Mouse (Mus musculus): ENCODE results near the gene Olfr1406. TPM values are rescaled to one million over a fixed set of nuclear protein-coding genes. Genes with fewer than 3 reads are reported as not detected.
"Not testable (repeated sequence)": the region's sequence is repeated elsewhere in the genome, so short reads cannot be mapped to it uniquely, and the experiment has no call there.

Gene Olfr1406
- not detected in 2 replicates for polyA plus RNA-seq (2015; fragmentation: Nextera tagmentation; extraction: Ambion mirVana)

DNA sequence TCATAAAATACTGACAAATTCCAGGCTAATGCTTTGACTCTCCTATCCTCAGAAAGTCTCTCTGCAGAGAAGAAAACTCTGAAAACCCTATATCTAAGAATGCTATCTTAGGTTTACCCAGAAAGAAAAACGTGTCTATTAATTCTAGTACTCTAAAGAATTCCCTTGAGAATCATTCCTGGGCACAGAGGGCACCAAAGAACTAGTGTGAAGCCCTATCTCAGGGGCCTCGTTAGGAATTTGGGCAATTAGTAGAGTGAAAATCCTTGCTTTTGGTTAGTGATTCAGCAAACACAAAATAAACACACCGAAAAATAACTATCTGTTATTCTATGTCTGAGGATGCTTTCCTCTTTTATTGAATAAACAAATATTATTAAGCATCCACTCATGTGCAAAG, at the start of gene Olfr1406:
TSS of gene Olfr1406 (minus strand) at position 101 of the 400 bp plus-strand sequence.
- no peak within 1 kb of the TSS for H3K9ac ChIP-seq
- 56% methylated on average over 3 of the region's 3 CpGs for WGBS
- no peak within 1 kb of the TSS for H3K4me3 ChIP-seq (replicated peaks)

DNA sequence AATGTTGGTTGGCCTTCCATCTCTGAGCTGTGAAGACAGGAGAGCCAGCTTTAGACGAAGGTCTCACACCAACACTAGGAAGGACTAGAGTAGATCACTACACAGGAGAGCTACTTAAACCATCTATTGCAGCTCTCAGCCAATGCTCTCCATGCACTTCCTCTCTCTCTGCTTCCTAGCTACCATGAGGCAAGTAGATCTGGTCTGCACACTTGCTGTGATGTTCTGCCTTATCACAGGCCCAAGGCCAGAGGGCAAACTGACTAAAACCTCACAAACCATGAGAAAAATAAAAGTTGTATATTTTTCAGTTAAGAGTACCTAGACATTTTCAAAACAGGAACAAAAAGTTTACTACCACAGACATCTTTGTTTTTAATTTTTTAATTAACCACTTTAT, 46.6 kb upstream of the Olfr1406 start:
- H3K4me2 ChIP-seq; H3K9ac ChIP-seq; H3K4me3 ChIP-seq (replicated peaks); ATAC-seq (ENCODE audit: insufficient read depth, low FRiP score, low read depth); H3K36me3 ChIP-seq; H3K27ac ChIP-seq; H3K4me1 ChIP-seq; H3K27me3 ChIP-seq (replicated peaks); H3K9me3 ChIP-seq: not testable (repeated sequence)
- 72% methylated on average over 1 of the region's 1 CpGs for WGBS

More for the DNA sequence above, at the start of gene Olfr1406:
- H3K27me3 ChIP-seq (replicated peaks) = no peaks in the 10 kb centered on the region
- H3K4me1 ChIP-seq = no peaks in the 10 kb centered on the region
- H3K4me2 ChIP-seq = no peak within 1 kb of the TSS
- no peak within 1 kb of the TSS for H3K27ac ChIP-seq
- no peaks in the 10 kb centered on the region for H3K36me3 ChIP-seq
- no peaks in the 10 kb centered on the region for H3K9me3 ChIP-seq
- ATAC-seq (ENCODE audit: insufficient read depth, low FRiP score, low read depth) = no peak

DNA sequence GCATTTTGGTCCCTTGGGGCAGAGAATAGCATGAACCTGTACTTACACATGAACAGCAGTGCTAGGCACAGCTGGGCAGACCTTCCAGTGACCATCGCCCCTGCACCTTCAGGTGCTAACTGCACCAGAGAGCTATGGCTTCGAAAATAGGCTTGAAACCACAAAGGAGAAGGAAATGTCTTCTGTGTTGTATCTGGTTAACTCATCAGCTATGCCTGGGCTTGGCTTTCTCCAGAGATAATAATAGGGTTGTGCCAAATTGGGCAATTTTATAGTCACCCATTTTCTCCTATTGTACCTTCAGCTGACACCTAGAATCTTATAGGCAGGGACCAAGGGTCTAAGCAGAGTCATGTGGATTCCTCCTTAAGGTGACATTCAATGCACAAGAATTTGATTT, 36.6 kb upstream of the Olfr1406 start, which contains the start of gene Fcer1a:
TSS of gene Fcer1a (minus strand) at position 134 of the 400 bp plus-strand sequence.
- no peaks in the 10 kb centered on the region for H3K9me3 ChIP-seq
- H3K36me3 ChIP-seq = no peaks in the 10 kb centered on the region
- no peak for ATAC-seq (ENCODE audit: insufficient read depth, low FRiP score, low read depth)
- no peak within 1 kb of the TSS for H3K27ac ChIP-seq
- H3K27me3 ChIP-seq (replicated peaks) = no peaks in the 10 kb centered on the region
- no peak within 1 kb of the TSS for H3K4me3 ChIP-seq (replicated peaks)
- 80% methylated on average over 2 of the region's 2 CpGs for WGBS
- H3K4me1 ChIP-seq = no peaks in the 10 kb centered on the region
- no peak within 1 kb of the TSS for H3K4me2 ChIP-seq
- H3K9ac ChIP-seq = no peak within 1 kb of the TSS

DNA sequence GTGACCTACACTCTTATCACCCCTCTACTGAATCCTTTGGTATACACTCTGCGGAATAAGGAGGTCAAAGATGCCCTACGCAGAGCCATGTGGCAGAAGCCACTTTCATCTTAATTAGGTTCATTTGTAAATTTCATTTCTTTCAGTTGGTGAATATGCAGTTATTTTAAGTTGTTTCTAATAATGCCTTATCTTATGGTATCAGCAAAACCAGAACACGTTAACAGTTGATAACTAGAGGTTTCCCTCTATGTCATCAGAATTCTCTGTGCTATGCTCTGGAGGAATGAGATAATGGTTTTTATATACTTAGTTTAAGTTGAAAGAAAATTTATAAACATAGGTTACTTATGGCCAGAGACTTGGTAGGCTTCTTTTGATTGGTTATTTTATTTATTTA, 26.0 kb upstream of the Olfr1406 start:
- Histone ChIP-seq H3K4me3 (replicated peaks) (no peak overlapping the region), H3K4me2 (no peak overlapping the region), H3K36me3 (no peaks in the 10 kb centered on the region), H3K4me1 (no peaks in the 10 kb centered on the region), H3K27ac (no peak overlapping the region), H3K9me3 (no peaks in the 10 kb centered on the region), H3K9ac (no peak overlapping the region), H3K27me3 (replicated peaks) (no peaks in the 10 kb centered on the region)
- WGBS = 87% methylated on average over 3 of the region's 3 CpGs
- no peak for ATAC-seq (ENCODE audit: insufficient read depth, low FRiP score, low read depth)

DNA sequence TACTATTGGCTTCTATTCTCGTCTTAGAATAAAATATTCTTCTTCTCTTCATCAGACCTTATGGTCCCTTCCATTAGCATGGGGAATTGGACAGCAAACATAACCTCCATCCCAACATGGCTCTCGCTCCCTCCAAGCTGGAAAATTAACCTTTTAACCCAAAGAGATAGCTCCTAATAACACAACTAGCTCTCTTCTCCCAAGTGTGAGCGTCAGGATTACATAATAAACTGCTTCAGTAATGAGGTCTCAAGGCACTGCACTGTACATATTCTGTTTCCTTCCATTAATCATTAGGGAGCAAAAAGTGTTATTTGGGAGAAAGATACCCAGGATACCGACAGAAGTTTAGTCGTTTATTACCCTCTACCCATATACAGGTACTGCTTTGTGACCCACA, 21.7 kb upstream of the Olfr1406 start, which contains the start of gene Olfr1404:
TSS of gene Olfr1404 (plus strand) at position 301 of the 400 bp plus-strand sequence.
- H3K36me3 ChIP-seq = no peaks in the 10 kb centered on the region
- no peak within 1 kb of the TSS for H3K4me3 ChIP-seq (replicated peaks)
- no peaks in the 10 kb centered on the region for H3K27me3 ChIP-seq (replicated peaks)
- 64% methylated on average over 5 of the region's 5 CpGs for WGBS
- H3K9ac ChIP-seq = no peak within 1 kb of the TSS
- H3K9me3 ChIP-seq = no peaks in the 10 kb centered on the region
- H3K4me2 ChIP-seq = no peak within 1 kb of the TSS
- no peak for ATAC-seq (ENCODE audit: insufficient read depth, low FRiP score, low read depth)
- no peak within 1 kb of the TSS for H3K27ac ChIP-seq
- no peaks in the 10 kb centered on the region for H3K4me1 ChIP-seq

DNA sequence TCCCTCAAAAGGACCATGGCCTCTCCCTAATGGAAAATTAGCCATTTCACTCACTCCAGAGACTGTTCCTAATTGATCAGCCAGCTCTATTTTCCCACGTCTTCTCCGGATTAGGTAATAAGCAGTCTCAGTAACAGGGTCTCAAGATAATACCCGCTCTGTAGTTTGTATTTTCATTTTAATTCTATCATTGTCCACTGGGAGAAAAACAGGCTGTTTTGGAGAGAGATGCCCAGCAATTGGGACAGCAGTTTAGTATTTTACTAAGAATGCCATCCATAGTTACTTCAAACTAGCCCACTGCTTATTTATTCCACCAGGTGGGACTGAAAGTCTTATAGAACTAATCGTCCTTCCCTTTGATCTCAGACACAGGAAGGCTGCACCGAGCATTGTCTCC, 7.1 kb upstream of the Olfr1406 start, which contains the start of gene Olfr218:
TSS of gene Olfr218 (plus strand) at position 301 of the 400 bp plus-strand sequence.
- no peaks in the 10 kb centered on the region for H3K4me1 ChIP-seq
- no peaks in the 10 kb centered on the region for H3K36me3 ChIP-seq
- no peak within 1 kb of the TSS for H3K4me2 ChIP-seq
- 76% methylated on average over 5 of the region's 5 CpGs for WGBS
- no peak for ATAC-seq (ENCODE audit: insufficient read depth, low FRiP score, low read depth)
- no peaks in the 10 kb centered on the region for H3K9me3 ChIP-seq
- H3K9ac ChIP-seq = no peak within 1 kb of the TSS
- H3K27me3 ChIP-seq (replicated peaks) = no peaks in the 10 kb centered on the region
- no peak within 1 kb of the TSS for H3K27ac ChIP-seq
- no peak within 1 kb of the TSS for H3K4me3 ChIP-seq (replicated peaks)

DNA sequence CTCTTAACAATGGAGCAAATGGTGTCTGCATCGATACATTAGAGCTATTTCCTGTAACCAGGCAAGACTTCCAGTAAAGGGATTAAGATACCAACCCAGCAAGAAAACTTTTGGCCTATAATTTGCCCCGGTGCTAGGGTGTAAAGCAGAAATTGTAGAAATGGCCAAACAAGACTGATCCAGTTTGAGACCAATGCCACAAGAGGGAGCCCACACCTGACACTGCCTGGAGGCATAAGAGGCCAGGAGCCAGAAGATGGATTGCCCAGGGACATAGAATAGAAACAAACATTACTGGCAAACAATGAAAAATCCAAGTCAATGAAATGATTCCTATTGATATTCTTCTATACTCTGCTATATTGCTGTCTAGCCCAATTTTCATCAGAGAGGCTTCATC, 5.9 kb upstream of the Olfr1406 start:
- H3K27ac ChIP-seq = no peak overlapping the region
- no peak for ATAC-seq (ENCODE audit: insufficient read depth, low FRiP score, low read depth)
- no peaks in the 10 kb centered on the region for H3K4me1 ChIP-seq
- H3K36me3 ChIP-seq = no peaks in the 10 kb centered on the region
- H3K4me2 ChIP-seq = no peak overlapping the region
- H3K9me3 ChIP-seq = no peaks in the 10 kb centered on the region
- H3K4me3 ChIP-seq (replicated peaks) = no peak overlapping the region
- no peaks in the 10 kb centered on the region for H3K27me3 ChIP-seq (replicated peaks)
- 79% methylated on average over 2 of the region's 2 CpGs for WGBS
- no peak overlapping the region for H3K9ac ChIP-seq

DNA sequence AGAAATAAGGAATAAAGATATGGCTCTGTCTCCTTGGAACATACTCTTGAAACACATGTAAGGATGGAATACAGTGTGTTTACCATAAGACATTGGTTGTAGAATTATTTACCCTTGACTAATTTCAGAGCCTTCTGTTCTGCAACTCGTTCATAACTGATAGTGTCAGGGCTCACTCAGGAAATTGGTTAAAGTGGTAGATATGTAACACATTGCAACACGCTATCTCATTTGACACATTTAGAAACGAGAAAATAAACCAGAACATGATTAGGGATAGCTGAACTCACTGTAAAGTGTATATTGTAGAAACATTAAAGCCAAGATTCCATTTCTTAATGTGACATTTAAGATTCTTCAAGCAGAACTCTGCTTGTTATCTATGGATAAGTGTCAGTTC, 1.6 kb upstream of the Olfr1406 start:
- Histone ChIP-seq H3K4me3 (replicated peaks) (no peak overlapping the region), H3K4me1 (no peaks in the 10 kb centered on the region), H3K9me3 (no peaks in the 10 kb centered on the region), H3K4me2 (no peak overlapping the region), H3K27ac (no peak overlapping the region), H3K9ac (no peak overlapping the region), H3K36me3 (no peaks in the 10 kb centered on the region), H3K27me3 (replicated peaks) (no peaks in the 10 kb centered on the region)
- 59% methylated on average over 3 of the region's 3 CpGs for WGBS
- no peak for ATAC-seq (ENCODE audit: insufficient read depth, low FRiP score, low read depth)

DNA sequence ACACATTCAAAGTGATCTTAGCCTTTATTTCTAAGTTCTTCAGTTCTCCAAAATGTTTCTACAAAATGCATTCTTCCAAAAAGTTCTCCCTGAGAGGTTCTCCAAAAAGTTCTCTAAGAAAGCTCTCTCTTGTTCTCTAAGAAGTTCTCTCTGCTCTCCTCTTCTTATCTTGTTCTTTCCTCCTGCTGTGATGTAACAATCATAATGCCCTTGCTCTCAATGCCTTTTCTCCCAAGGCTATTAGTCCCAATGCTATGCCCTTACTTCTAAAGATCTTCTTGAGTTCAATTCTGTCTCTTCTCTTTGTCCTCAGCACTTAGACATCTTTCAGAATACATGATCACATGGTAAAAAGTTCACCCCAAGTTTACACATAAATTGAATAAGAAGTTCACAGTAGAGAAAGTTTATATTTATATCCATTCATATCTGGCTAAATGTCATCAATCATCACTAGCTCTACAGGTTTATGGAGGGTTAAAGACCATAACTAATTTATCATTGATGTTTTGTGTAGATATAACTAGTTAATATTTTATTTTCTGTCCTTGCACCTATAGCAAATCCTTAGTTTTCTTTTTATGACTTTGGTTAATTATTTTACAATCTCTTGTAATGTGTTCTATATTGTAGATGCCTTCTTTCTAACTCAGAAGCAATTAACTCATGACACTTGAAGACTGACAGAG, 16.1 kb downstream of the Olfr1406 start:
- H3K4me1 ChIP-seq = no peaks in the 10 kb centered on the region
- H3K4me3 ChIP-seq (replicated peaks) = no peak overlapping the region
- no peak for ATAC-seq (ENCODE audit: insufficient read depth, low FRiP score, low read depth)
- H3K36me3 ChIP-seq = no peaks in the 10 kb centered on the region
- H3K4me2 ChIP-seq = no peak overlapping the region
- no peak overlapping the region for H3K27ac ChIP-seq
- H3K9ac ChIP-seq = no peak overlapping the region
- H3K27me3 ChIP-seq (replicated peaks) = no peaks in the 10 kb centered on the region
- H3K9me3 ChIP-seq = no peaks in the 10 kb centered on the region

DNA sequence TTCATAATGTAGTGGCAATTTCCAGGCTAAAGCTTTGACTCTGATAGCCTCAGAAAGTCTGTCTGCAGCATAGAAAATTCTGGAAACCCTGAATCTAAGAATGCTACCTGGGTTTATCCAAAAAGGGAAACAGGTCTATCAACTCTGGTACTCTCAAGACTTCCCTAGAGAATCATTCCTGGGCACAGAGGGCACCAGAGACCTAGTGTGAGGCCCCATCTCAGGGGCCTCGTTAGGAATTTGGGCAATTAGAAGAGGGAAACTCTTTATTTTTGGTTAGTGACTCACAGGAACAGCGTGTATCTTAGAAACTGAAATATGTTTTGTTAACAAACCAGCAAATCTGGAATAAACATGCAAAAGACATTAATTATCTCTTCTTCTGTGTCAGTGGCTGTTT, 53.2 kb downstream of the Olfr1406 start, which contains the start of gene Olfr1408:
TSS of gene Olfr1408 (minus strand) at position 101 of the 400 bp plus-strand sequence.
- Histone ChIP-seq H3K9ac (no peak within 1 kb of the TSS), H3K4me2 (no peak within 1 kb of the TSS), H3K27me3 (replicated peaks) (no peaks in the 10 kb centered on the region), H3K4me3 (replicated peaks) (no peak within 1 kb of the TSS), H3K36me3 (no peaks in the 10 kb centered on the region), H3K27ac (no peak within 1 kb of the TSS), H3K9me3 (no peaks in the 10 kb centered on the region), H3K4me1 (no peaks in the 10 kb centered on the region)
- WGBS = 65% methylated on average over 2 of the region's 2 CpGs
- no peak for ATAC-seq (ENCODE audit: insufficient read depth, low FRiP score, low read depth)

All from stomach, embryonic 15.5 days (tissue).